Mouse (Mus musculus): ENCODE measurements around the gene Zcchc24. TPM values are rescaled to one million over a fixed set of nuclear protein-coding genes. Genes with fewer than 3 reads are reported as not detected.
"Not testable (repeated sequence)": the region's sequence is repeated elsewhere in the genome, so short reads cannot be mapped to it uniquely, and the experiment has no call there.

The Zcchc24 gene
- 10 to 100 TPM; 38.4 to 49.4 TPM for total RNA-seq (2021)
- long read RNA-seq, experiment 1, full-length matches to known transcripts, result 8 of 107 reads
- long read RNA-seq, experiment 1, partial matches to known transcripts, result 1 of 107 reads
- long read RNA-seq, experiment 1, other reads (novel, unspliced or antisense), result 98 of 107 reads
- long read RNA-seq, experiment 2, full-length matches to known transcripts, result 11 of 162 reads
- long read RNA-seq, experiment 2, partial matches to known transcripts, result 0 of 162 reads
- long read RNA-seq, experiment 2, other reads (novel, unspliced or antisense), result 151 of 162 reads

DNA sequence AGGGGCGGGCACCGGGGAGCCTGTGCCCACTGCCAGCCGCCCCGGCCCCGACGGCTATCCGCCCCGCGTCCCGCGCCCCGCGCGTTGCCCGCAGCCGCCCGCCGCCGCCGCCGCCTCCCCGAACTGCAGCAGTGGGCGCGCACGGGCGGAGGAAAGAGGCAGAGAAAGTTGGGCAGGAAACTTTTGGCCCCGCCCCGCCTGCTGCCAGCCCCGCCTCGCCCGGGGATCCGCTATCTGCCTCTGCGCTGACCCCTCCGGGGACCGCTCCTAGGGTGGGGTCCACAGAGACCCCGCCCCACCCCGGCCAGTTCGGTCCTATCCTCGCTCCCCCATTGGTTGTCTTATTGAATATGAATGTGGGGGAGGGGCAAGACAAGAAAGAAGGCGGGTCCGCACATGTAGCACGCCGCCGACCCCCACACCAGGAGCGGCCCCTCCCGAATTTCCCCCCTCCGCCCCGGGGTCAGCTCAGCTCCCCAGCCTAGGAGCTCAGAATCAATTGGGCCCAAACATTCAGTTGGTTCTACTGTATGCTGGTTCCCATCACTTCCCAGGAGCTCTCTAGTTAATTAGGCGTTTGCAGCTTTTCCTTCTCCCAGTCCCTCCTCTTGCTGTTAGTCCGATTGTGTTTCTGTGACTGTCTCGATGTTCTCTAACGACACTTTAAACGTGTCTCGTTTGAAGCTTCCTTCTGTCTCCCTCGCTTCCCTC is at the start of gene Zcchc24:
Zcchc24 (minus strand) TSS at position 125 of the 711 bp plus-strand sequence.
- DNase-seq, result peak; percentile 91 to 97
- intact Hi-C loops (cut with DNase I), result no loop called here

DNA sequence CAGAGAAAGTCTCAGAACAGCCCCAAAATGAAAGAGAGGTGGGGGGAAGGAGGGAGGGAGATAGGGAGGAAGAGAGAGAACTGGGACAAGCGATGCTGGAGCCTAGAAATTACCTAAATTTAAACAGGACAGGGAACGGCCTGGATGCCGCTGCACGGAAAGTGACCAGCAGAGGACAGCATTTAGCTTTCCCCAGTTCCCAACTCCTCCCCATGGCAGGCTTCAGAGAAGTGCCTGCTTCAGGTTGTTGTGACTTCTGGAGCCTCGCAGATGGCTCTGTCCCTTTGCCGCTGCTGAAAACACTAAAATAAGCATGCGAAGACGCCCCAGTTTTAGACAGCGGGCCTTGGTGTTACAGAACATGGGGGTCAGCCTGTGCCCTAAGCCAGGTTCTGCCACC is 47.6 kb upstream of the Zcchc24 start:
- intact Hi-C loops (cut with DNase I), result loop anchor here (2.0 to 10.0 kb wide), 2 partner anchors 14 to 58 kb away; no protein-coding TSS in a partner anchor
- peak; percentile 63 to 67 for DNase-seq

DNA sequence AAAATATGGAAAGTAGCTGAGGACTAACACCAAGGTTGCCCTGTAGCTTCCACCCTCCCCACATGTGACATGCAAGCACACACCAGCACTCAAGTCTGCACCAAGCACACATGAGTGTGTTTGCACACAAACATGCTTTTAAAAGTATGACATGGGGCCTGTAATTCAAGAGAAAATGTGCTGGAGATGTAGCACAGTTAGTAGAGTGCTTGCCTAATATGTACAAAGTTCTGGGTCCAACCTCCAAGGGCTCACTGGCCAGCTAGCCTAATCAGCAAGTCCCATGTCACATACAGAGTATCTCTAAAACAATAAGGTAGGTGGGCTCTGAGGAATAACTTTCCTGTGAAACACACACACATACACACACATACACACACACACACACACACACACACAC is 45.3 kb upstream of the Zcchc24 start:
- no peak for DNase-seq

DNA sequence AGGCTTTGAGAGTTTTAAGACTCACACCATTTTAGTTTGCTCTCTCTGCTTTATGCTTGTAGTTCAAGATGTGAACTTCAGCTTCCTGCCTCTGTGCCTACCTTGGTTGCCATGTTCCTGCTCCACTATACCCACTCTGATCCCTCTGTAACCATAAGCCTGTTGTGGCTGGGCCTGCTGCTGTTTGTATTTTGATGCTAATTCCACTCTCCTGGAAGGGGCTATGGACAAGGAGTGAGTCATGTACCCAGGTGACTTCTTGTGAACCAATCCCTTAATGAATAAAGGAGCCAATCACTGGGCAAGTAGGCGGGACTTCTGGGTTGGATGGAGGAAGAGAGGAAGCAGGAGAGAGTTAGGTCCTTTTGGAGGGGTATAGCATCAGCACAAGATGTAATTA is 42.2 kb upstream of the Zcchc24 start:
- intact Hi-C loops (cut with DNase I), result loop anchor here (10.0 kb wide), 1 partner anchor 64 kb away; no protein-coding TSS in a partner anchor
- not testable (repeated sequence) for DNase-seq

More for the DNA sequence above, 45.3 kb upstream of the Zcchc24 start:
- intact Hi-C loops (cut with DNase I), result loop anchor here (10.0 kb wide), 1 partner anchor 61 kb away; no protein-coding TSS in a partner anchor

DNA sequence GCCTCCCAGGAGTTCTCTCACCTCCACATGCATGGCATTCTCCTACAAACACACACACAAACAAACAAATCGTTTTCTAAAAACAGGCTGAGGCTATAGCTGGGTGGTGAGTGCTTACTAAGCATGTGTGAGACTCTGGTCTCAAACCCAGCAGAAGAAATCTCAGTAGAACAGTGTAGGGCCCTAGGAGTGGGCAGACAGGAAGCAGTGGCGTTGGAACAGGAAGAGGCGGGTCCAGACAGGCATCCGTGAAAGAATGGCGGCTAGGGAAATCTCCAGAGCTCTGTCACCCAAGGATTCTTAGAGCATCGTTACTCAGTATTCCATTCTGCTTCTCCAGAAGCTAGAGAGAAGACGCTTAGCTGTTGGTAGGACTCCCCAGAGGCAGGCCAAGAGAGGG is 37.7 kb upstream of the Zcchc24 start:
- DNase-seq, result no peak
- intact Hi-C loops (cut with DNase I), result no loop called here

DNA sequence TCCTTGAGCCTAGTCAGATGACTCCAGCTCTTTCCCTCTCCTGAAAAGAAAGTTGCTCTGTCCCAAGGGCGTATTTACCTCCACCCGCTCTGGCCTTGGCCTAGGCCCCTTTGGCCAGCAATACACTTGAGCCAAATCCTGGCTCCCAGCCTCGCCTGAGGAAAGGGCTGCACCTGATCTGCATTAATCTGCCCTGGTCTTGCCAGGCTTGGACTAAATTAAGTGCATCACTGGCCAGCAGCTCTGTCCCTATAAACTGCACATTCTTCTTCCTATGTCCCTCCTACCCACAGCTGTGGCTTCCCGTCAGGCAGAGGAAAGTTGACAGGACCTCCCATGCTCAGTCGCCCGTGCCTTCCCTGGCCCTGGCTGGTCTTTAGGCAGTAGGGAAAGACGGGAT is 37.0 kb upstream of the Zcchc24 start:
- DNase-seq, result peak; percentile 73 to 83
- intact Hi-C loops (cut with DNase I), result no loop called here

DNA sequence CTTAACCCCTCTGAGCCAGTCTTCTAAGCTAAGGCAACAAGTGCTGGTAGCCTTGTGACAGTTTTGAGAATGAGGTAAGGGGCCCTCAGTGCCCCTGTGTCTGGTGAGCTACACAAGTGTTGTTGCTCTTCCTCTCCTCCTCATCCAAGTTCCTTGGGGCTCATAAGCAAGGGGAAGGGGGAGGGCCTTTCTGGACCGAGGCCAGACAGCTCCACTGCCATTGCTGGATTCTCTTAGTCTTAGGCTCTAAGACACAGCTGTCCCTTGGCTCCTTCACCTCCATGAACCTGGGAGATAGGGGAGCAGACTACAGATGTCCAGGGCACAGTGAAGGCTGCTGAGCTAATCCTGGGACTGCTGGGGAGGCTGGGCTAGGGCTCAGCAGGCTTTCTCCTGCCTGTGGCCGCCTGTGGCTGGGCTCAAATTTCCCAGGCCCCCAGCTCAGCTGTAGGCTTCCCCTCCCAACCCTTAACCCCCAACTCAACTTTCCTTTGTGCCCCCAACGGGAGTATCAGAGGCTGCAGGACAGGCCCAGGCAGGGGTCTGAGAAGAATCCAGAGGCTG is 34.5 kb upstream of the Zcchc24 start:
- intact Hi-C loops (cut with DNase I), result loop anchor here (5.0 kb wide), 1 partner anchor 156 kb away; no protein-coding TSS in a partner anchor
- DNase-seq, result no peak

DNA sequence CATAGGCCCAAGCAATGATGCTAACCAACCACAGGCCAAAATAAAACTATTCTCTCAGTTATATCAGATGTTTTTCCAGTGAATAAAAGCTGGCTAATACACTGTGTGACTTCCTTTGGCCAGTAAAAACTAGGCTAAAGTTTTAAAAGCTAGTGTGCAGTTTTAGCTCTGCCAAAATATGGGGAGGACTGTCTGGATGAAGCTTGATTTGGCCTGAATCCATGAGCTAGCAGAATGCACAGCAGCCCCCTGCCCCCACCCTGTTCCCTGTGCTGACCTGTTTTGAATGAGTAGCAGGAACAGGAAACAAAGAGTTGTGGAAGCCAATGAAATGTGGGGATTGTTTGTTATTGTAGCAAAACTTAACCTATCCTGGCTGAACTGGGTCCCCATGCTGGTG is 33.7 kb upstream of the Zcchc24 start:
- no peak for DNase-seq
- intact Hi-C loops (cut with DNase I), result loop anchor here (5.0 kb wide), 1 partner anchor 155 kb away; no protein-coding TSS in a partner anchor

DNA sequence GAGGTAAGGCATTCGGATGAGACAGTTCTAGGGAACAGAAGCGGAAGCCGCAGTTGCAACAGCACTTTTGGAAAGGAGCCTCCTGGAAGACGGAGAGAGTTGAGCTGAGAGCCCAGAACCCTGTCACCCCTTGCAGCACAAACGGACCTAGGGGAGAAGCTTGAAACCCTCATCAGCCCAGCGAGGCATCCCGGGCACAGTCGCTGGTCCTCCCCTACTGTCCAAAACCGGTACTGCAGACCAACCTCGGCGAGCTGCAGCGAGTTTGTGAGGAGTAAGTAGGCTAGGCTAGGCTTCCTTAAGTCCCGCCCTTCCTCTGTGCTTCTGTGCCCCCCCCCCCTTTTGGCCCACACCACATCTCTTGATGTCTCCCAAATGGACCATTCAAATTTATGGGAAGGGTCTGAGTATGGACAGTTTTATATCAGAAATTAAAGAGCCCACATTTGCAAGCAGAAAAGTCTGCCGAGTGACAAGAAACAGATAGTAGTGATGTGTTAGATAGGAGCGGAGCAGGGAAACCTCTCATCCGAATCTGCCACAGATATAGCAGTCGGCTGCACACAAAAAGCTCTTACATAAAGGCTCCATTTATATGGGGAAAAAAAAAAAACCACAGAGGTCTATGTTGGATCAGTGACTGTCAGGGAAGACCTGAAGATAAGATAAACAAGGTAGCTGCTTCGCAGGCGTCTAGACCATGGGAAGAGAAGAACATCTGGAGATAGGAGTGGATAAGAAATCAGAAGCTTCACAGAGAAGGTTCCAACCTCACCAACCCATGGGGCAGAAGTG is 31.5 kb upstream of the Zcchc24 start:
- peak; percentile 91 to 92 for DNase-seq
- intact Hi-C loops (cut with DNase I), result loop anchor here (2.0 to 5.0 kb wide), 2 partner anchors 54 to 153 kb away; no protein-coding TSS in a partner anchor

DNA sequence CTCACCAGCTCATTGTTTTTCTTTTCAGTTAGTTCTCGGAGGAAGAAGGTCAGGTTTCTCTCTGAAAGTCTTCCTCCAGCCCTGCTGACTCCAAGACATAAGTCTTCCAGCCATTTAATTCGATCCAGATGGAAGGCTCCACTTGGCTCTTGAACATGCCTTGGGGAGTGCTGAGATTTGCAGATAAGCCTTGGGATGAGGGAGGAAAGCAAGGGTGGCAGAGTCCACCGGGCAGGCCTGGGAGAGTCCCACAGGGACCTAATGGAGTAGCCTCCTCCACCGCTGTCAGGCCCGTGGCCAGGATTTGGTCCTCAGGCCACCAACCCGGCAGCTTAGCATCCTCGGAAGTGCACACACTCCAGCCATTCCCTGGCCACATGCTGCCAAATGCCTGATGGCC is 27.8 kb upstream of the Zcchc24 start:
- DNase-seq, result peak in 1 of 2 experiments; percentile 51
- intact Hi-C loops (cut with DNase I), result no loop called here

DNA sequence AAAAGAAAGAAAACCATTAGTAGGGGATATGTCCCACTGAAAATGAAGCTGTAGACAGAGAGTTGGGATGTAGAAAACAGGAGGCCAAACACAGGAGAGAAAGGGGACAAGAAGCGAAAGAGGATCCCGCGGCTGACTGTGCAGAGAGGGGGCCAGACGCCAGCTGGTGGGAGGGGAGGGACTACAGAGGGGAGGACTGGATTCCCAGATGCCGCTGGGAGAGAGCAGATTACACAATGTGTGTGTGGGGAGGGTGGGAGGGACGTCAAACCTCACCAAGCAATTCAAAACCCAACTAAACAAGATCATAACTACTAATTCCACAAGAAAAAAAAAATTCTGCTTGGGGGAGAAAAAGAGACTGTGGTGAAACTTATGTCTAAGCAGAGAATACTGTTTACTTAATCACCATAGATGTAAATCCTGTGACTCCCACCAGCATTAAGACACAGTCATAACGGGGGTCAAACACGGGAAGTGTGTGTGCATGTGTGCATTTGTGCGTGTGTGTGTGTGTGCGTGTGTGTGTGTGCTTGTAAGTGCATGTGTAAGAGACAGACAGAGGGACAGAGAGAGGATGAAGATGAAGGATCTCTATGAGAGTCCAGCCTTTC is 26.8 kb upstream of the Zcchc24 start:
- DNase-seq, result peak; percentile 69 to 86
- intact Hi-C loops (cut with DNase I), result no loop called here

DNA sequence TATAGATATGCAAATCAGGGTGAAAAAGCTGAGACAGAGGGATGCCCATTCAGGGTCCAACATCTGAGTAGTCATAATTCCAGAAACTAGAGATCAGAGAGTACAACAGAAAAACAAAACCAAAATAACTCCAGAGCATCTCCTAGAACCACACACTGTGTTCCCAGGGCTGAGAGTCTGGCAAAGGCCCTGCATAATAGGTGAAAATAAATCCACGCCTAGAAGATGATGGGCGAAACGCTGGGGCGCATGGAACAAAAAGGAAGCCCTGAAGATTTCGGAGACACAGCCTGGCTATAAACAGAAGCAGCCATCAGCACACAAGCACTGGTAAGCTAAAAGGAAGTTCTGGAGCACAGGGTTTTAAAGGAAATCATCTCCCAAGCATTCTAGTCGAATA is 26.2 kb upstream of the Zcchc24 start:
- no peak for DNase-seq
- intact Hi-C loops (cut with DNase I), result no loop called here

DNA sequence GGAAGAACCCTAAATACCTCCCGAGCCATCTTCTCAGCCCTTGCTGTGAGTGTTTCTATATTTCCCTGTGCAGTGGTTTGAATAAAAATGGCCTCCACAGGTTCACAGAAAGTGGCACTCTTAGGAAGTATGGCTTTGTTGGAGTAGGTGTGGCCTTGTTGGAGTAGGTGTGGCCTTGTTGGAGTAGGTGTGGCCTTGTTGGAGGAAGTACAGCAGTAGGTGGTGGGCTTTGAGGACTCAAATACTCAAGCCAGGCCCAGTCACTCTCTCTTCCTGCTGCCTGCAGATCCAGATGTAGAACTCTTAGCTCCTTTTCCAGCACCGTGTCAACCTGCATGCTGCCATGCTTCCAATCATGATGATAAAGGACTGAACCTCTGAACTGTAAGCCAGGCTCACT is 25.5 kb upstream of the Zcchc24 start:
- DNase-seq, result no peak
- intact Hi-C loops (cut with DNase I), result no loop called here

DNA sequence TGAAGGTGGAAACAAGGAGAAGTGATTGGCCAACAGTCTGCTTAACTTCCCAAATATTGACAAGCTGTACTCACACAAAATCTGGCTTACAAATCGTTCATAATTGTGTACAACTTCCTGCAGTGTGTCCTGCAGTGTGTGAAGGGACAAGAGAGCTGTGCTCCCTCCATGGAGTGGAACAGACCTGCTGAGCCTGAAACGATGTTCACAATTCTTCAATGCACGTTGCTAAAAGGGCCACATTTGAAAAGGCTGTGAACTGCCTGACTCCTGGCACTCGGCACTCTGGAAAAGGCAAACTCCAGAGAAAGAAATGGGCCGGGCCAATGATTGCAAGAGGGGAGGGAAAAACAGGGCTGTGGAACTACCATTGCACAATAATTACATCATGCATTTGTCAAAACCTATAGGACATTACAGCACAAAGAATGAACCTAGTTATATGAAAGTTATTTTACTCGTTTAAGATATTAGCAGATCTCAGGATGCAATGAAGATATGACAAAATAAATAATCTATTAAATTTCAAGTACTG is 22.0 kb upstream of the Zcchc24 start:
- intact Hi-C loops (cut with DNase I), result no loop called here

DNA sequence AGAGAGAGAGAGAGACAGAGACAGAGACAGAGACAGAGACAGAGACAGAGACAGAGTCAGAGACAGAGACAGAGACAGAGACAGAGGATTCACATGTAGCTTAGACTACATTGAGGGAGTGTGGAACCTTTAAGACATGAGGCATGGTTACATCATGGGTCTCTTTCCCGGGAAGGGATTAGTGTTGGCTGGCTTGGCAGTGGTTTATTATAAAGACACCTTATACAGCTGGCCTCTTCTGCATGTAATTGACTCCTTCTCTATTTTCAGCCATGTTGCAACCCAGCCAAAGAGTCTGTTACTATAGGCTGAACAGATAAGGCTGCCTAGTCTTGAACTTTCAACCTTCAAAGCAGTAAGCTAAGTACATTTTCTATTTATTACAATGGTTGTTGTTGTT is 21.1 kb upstream of the Zcchc24 start:
- DNase-seq, result no peak
- intact Hi-C loops (cut with DNase I), result no loop called here

More for the DNA sequence above, 22.0 kb upstream of the Zcchc24 start:
- DNase-seq, result no peak

DNA sequence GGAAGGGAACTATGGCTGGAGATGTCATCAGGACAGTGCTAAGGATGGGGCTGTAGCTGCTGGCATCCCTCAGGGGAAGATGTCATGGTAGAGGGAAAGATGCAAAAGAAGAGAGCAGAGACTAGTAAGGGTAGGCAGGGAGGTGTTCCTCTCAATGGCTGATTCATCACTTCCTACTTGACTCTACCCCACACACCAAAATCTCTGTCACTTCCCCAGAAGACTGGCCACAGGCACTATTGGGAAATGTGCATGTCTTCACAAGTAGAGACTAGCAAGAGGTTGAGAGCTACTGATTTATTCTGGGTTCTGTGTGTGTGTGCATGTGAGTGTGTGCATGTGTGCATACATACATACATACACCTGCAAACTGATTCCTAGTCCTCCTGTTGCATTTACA is 20.4 kb upstream of the Zcchc24 start:
- intact Hi-C loops (cut with DNase I), result no loop called here

DNA sequence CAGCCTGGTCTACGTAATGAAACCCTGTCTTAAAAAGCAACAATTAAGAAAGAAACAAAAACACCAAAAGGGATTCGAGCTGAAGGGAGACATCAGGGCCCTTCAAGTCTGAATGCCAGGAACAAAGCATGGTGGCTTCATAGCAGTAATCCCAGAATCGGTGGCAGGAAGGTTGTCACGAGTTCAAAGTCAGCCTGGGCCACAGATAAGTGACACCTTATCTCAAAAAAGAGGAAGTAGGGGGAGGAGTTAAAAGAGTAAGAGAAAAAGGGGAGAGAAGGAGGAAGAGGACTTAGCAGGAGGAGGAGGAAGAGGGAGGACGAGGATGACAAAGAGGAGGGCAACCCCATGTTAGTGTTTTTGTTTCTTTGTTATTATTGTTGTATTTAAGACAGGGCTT is 19.4 kb upstream of the Zcchc24 start:
- DNase-seq, result no peak
- intact Hi-C loops (cut with DNase I), result no loop called here

More for the DNA sequence above, 20.4 kb upstream of the Zcchc24 start:
- DNase-seq, result no peak

DNA sequence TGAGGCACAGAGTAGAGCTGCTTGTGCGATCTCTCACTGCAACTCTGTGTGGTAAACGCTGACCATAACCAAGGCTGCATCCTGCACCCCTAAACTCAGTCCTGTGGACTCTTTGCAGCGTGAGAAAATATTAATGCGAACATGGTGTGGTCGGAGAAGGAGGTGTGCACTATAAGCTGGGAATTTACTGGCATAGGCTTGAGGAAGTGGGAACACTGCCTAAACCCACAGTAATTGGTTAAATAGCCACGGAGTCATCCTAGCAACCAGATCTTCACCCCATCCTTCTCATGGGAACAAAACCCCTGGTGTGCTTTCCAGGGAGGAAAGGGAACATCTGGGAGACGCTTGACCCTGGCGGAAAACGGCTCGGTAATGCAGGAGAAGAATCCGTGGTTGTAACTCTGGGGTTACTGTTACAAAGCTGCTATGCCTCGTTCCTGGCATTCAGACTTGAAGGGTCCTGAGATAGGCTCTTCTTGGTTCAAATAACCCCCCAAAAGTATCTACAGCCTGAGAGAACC is 18.6 kb upstream of the Zcchc24 start:
- intact Hi-C loops (cut with DNase I), result no loop called here

DNA sequence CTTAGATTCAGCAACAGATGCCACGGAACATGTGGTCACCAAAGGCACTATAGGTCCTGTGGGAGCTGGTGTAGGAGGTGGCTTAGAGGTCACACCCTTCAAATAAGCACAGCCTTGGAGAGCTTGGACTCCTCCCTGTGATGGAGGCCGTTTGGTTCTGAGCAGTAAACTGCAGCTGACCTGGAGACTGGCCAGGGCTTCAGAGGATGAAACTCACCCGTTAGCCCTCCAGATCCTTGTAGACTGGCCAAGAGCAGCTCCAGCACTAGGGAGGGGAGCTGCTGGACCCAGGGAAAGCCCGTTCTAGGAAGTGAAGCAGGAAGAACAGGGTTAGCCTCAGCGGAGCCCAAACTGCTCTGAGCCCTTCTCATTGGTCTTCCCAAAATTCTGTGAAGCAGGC is 18.1 kb upstream of the Zcchc24 start:
- peak; percentile 56 to 77 for DNase-seq
- intact Hi-C loops (cut with DNase I), result no loop called here

More for the DNA sequence above, 18.6 kb upstream of the Zcchc24 start:
- DNase-seq, result no peak

Data from gastrocnemius, postnatal 36 days (tissue).